Mouse (Mus musculus): Measurements from ENCODE around the gene Tmem215. TPM values are rescaled to one million over a fixed set of nuclear protein-coding genes. Genes with fewer than 3 reads are reported as not detected.
A peak's percentile ranks its signal among the peaks of the same experiment; 100 is the strongest.

Gene Tmem215
- 1.8 and 4.0 TPM in 2 replicates for total RNA-seq (2014; rRNA removed)
- polyA plus RNA-seq (2015; fragmentation: Nextera tagmentation; extraction: Ambion mirVana): 1.0 and 2.1 TPM in 2 replicates

DNA sequence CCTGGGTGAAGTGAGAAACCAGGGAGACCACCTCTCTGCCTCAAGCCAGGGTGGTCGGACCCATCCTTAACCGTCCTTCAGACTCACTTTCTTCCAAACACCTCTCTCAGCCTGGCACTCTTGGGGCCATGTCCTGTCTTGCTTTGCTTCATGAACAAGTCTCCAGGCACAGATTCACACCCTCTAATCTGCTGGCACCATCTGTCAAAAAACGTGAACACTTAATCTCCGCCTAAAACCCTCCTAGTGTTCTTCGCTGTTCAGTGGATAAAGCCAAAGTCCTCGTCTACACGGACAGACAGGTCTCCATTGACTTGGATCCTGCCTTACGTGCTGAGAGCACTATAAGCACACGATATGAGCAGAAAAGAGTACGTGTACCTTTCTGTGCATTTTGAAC lies at the start of gene Tmem215:
Gene Tmem215 (plus strand): TSS at position 301 of the 400 bp plus-strand sequence.
- peak within 1 kb of the TSS; percentile 56 for H3K9ac ChIP-seq
- no peak for ATAC-seq
- H3K36me3 ChIP-seq (ENCODE audit: insufficient read depth): no peaks in the 10 kb centered on the region
- no peak for DNase-seq
- no peak for TF ChIP-seq CTCF (IDR thresholded peaks at IDR 0.05; ENCODE audit: low read depth)
- 0 out of 2 replicates have a peak, but pooled peaks cover 3% of the 10 kb centered on the region for H3K27me3 ChIP-seq (ENCODE audit: insufficient read depth, low read length)
- peak within 1 kb of the TSS; percentile 89 for H3K4me2 ChIP-seq (ENCODE audit: low read depth)
- H3K4me3 ChIP-seq (ENCODE audit: low read depth, low read length): peak within 1 kb of the TSS; percentile 46
- 81% methylated on average over 10 of the region's 10 CpGs for WGBS
- H3K4me1 ChIP-seq (ENCODE audit: insufficient read depth): no peaks in the 10 kb centered on the region
- H3K9me3 ChIP-seq (ENCODE audit: low read length): no peaks in the 10 kb centered on the region
- H3K27ac ChIP-seq (ENCODE audit: low read depth, low read length): no peak within 1 kb of the TSS

DNA sequence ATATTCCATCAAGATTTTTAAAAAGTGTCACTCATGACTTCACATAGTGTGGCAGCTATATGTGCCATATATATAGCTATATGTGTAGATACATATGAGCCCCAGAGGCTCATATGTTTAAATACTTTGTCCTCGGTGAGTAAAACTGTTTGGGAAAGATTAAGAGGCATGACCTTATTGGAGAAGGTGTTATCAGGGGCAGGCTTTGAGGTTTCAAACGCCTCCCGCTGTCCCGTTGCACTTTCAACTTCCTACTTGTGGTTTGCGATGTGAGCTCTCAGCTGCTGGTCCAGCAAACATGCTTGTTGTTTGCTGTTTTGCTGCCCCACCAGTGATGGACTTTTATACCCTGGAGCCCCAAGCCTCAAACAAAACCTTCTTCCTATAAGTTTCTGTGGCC lies 40.1 kb upstream of the Tmem215 start:
- WGBS: 91% methylated on average over 5 of the region's 5 CpGs
- Histone ChIP-seq H3K4me1 (ENCODE audit: insufficient read depth) (no peaks in the 10 kb centered on the region), H3K4me3 (ENCODE audit: low read depth, low read length) (no peak overlapping the region), H3K36me3 (ENCODE audit: insufficient read depth) (no peaks in the 10 kb centered on the region), H3K9me3 (ENCODE audit: low read length) (no peaks in the 10 kb centered on the region), H3K9ac (no peak overlapping the region), H3K27me3 (ENCODE audit: insufficient read depth, low read length) (no peaks in the 10 kb centered on the region), H3K27ac (ENCODE audit: low read depth, low read length) (no peak overlapping the region), H3K4me2 (ENCODE audit: low read depth) (no peak overlapping the region)
- DNase-seq (no peak), ATAC-seq (no peak)
- no peak for TF ChIP-seq CTCF (IDR thresholded peaks at IDR 0.05; ENCODE audit: low read depth)

DNA sequence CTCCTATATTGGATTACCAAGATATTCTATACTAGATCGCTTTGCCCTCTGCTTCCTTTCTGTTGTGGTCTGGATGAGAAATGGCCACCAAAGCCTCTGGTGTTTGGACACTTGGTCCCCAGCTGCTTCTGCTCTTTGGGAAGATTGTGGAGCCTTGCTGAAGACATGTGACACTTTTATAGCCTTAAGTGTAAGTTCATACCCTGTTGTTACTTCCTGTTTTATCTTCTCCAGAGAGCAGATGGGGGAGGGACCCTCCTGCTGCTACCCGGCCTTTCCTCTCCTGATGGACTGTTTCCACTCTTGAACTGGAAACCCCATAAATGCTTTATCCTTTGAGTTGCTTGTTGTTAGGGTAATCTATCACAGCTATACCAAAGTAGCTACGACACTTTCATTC lies 38.6 kb upstream of the Tmem215 start:
- Histone ChIP-seq H3K27me3 (ENCODE audit: insufficient read depth, low read length) (no peaks in the 10 kb centered on the region), H3K4me1 (ENCODE audit: insufficient read depth) (no peaks in the 10 kb centered on the region), H3K27ac (ENCODE audit: low read depth, low read length) (no peak overlapping the region), H3K4me2 (ENCODE audit: low read depth) (no peak overlapping the region), H3K4me3 (ENCODE audit: low read depth, low read length) (no peak overlapping the region), H3K9ac (no peak overlapping the region), H3K9me3 (ENCODE audit: low read length) (no peaks in the 10 kb centered on the region), H3K36me3 (ENCODE audit: insufficient read depth) (no peaks in the 10 kb centered on the region)
- TF ChIP-seq CTCF (IDR thresholded peaks at IDR 0.05; ENCODE audit: low read depth): no peak
- 88% methylated on average over 3 of the region's 3 CpGs for WGBS
- no peak for ATAC-seq
- DNase-seq: no peak

DNA sequence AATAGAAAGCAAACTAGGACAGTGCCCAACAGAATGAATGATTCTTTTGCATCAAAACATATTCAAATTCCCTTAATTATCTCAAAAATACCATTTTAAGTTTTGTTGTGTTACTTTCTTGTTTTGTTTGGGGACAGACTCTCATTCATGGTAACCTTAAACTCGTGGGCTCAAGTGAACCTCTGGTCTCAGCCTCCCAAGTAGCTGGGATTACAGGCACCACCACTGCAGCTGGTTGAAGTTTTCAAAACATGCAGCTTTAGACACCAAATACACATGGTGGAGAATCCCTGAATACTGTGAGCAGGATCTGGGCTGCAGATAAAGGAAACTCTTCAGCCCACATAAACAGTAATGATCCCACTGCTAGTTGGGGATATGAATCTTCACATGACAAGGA lies 37.6 kb upstream of the Tmem215 start:
- TF ChIP-seq CTCF (IDR thresholded peaks at IDR 0.05; ENCODE audit: low read depth): no peak
- H3K27ac ChIP-seq (ENCODE audit: low read depth, low read length): no peak overlapping the region
- 52% methylated on average over 1 of the region's 1 CpGs for WGBS
- H3K4me3 ChIP-seq (ENCODE audit: low read depth, low read length): no peak overlapping the region
- ATAC-seq (no peak), DNase-seq (no peak)
- no peak overlapping the region for H3K4me2 ChIP-seq (ENCODE audit: low read depth)
- no peaks in the 10 kb centered on the region for H3K36me3 ChIP-seq (ENCODE audit: insufficient read depth)
- H3K4me1 ChIP-seq (ENCODE audit: insufficient read depth): no peaks in the 10 kb centered on the region
- no peaks in the 10 kb centered on the region for H3K27me3 ChIP-seq (ENCODE audit: insufficient read depth, low read length)
- no peaks in the 10 kb centered on the region for H3K9me3 ChIP-seq (ENCODE audit: low read length)
- H3K9ac ChIP-seq: no peak overlapping the region

DNA sequence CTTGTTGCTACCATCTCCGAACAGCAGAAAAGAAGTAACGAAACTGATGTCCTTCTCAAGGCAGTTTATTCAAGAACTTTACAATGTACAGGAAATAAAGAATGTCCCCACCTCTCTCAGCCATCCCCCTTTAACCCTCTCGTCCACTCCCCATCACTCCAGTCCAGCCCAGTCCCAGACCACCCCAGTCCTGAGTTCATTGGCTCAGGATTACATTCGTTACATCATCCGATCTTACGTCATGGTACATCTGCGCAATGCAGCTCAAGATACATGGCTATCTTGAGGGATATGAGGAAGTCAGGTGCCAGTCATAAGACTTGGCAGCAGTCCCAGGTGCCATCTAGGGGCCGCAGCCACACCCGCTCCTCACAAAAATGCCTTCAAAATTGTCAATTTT lies 28.4 kb upstream of the Tmem215 start:
- ATAC-seq (no peak), DNase-seq (no peak)
- TF ChIP-seq CTCF (IDR thresholded peaks at IDR 0.05; ENCODE audit: low read depth): no peak
- Histone ChIP-seq H3K4me1 (ENCODE audit: insufficient read depth) (no peaks in the 10 kb centered on the region), H3K36me3 (ENCODE audit: insufficient read depth) (no peaks in the 10 kb centered on the region), H3K9me3 (ENCODE audit: low read length) (no peaks in the 10 kb centered on the region), H3K4me3 (ENCODE audit: low read depth, low read length) (no peak overlapping the region), H3K27ac (ENCODE audit: low read depth, low read length) (no peak overlapping the region), H3K27me3 (ENCODE audit: insufficient read depth, low read length) (no peaks in the 10 kb centered on the region), H3K9ac (no peak overlapping the region), H3K4me2 (ENCODE audit: low read depth) (no peak overlapping the region)
- 95% methylated on average over 9 of the region's 9 CpGs for WGBS

DNA sequence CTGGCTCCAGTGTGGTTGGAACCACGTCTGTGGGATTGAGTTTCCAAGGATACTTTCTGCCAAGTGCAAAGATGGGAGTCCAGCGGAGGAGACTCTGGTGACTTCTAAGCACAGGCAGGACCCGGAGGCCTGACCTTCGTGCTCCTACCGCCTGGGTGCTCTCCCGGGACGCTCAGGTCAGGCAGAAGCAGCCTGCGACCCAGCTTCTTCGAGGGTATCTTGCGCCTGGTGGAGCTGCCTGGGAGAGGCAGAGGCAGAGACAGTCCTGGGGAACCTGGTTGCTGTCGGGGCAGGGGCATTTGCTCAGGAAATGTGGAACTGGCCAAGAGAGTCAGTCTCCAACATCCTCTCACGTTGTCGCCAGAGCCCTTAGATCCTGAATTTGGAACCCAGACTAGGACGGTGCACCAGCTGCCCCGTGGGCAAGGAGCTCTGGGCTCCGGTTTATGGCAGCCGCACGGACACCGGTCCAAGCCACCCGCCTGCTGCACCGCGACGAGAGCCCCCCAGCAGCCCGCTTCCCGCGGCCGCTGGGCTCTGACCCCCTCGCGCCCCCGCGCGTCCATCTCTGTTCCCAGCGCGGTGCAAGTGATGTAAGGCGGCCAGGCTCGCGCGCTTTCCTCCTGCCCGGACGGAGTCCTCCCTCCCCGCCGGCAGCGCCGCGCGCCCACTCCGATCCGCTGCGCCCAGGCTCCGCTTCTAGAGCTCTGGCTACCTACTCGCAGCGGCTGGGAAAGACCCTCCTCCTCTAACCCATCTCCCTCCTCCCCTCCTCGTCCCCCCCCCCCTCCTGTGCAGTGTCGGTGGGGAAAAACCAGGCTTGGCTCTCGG lies 935 bp downstream of the Tmem215 start:
- TF ChIP-seq CTCF (IDR thresholded peaks at IDR 0.05; ENCODE audit: low read depth): peak; percentile 34
- 0 out of 2 replicates have a peak, but pooled peaks cover 3% of the 10 kb centered on the region for H3K27me3 ChIP-seq (ENCODE audit: insufficient read depth, low read length)
- H3K4me1 ChIP-seq (ENCODE audit: insufficient read depth): no peaks in the 10 kb centered on the region
- H3K4me2 ChIP-seq (ENCODE audit: low read depth): peak overlapping the region; percentile 89
- no peaks in the 10 kb centered on the region for H3K36me3 ChIP-seq (ENCODE audit: insufficient read depth)
- H3K9me3 ChIP-seq (ENCODE audit: low read length): no peaks in the 10 kb centered on the region
- H3K27ac ChIP-seq (ENCODE audit: low read depth, low read length): no peak overlapping the region
- peak; percentile 54 for DNase-seq
- H3K9ac ChIP-seq: peak overlapping the region; percentile 56
- ATAC-seq: peak; percentile 94
- H3K4me3 ChIP-seq (ENCODE audit: low read depth, low read length): peak overlapping the region; percentile 46
- WGBS: 4% methylated on average over 53 of the region's 55 CpGs

DNA sequence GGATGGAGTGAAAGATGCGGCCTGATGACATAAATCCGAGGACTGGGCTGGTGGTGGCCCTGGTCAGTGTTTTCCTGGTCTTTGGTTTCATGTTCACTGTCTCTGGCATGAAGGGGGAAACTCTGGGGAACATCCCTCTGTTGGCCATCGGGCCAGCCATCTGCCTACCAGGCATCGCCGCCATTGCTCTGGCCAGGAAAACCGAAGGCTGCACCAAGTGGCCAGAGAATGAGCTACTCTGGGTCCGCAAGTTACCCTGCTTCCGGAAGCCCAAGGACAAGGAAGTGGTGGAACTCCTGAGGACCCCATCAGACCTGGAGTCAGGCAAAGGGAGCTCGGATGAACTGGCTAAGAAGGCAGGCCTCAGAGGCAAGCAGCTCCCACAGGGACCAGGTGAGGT lies 1.9 kb downstream of the Tmem215 start:
- Histone ChIP-seq H3K4me1 (ENCODE audit: insufficient read depth) (no peaks in the 10 kb centered on the region), H3K4me2 (ENCODE audit: low read depth) (no peak overlapping the region), H3K27ac (ENCODE audit: low read depth, low read length) (no peak overlapping the region), H3K36me3 (ENCODE audit: insufficient read depth) (no peaks in the 10 kb centered on the region), H3K9me3 (ENCODE audit: low read length) (no peaks in the 10 kb centered on the region), H3K27me3 (ENCODE audit: insufficient read depth, low read length) (0 out of 2 replicates have a peak, but pooled peaks cover 3% of the 10 kb centered on the region), H3K4me3 (ENCODE audit: low read depth, low read length) (no peak overlapping the region), H3K9ac (no peak overlapping the region)
- no peak for TF ChIP-seq CTCF (IDR thresholded peaks at IDR 0.05; ENCODE audit: low read depth)
- ATAC-seq: no peak
- WGBS: 82% methylated on average over 9 of the region's 9 CpGs
- DNase-seq: no peak
